Mouse (Mus musculus): ENCODE measurements around the gene Man1c1. TPM values are rescaled to one million over a fixed set of nuclear protein-coding genes. Genes with fewer than 3 reads are reported as not detected.

The Man1c1 gene
- polyA plus RNA-seq, 1 experiment from 2014 or later, result 5.2 TPM

Small RNA genes lying within 50 kb of the gene (microRNA-seq; reads per million reads assigned to microRNA genes)
- gene Mir6403 (ENCODE audit: insufficient number of aligned reads), result not detected

Other genes with a start within 250 kb of the Man1c1 start
- 3,131 and 3,150 TPM in 2 replicates for gene Stmn1, start 236.0 kb downstream of the Man1c1 start, polyA plus RNA-seq (2014; fragmentation: Nextera tagmentation; extraction: Ambion mirVana)
- 1.3 and 1.5 TPM in 2 replicates for gene Paqr7, start 207.6 kb downstream of the Man1c1 start, polyA plus RNA-seq (2014; fragmentation: Nextera tagmentation; extraction: Ambion mirVana)
- 8.7 and 9.3 TPM in 2 replicates for gene Aunip, start 193.3 kb downstream of the Man1c1 start, polyA plus RNA-seq (2014; fragmentation: Nextera tagmentation; extraction: Ambion mirVana)
- gene Mtfr1l, start 168.9 kb downstream of the Man1c1 start, polyA plus RNA-seq (2014; fragmentation: Nextera tagmentation; extraction: Ambion mirVana), result 132 and 135 TPM in 2 replicates
- 38.5 and 47.9 TPM in 2 replicates for gene Selenon, start 152.1 kb downstream of the Man1c1 start, polyA plus RNA-seq (2014; fragmentation: Nextera tagmentation; extraction: Ambion mirVana)
- 7.4 and 7.9 TPM in 2 replicates for gene Ldlrap1, start 63.7 kb upstream of the Man1c1 start, polyA plus RNA-seq (2014; fragmentation: Nextera tagmentation; extraction: Ambion mirVana)
- 43.2 and 47.5 TPM in 2 replicates for gene Maco1, start 149.1 kb upstream of the Man1c1 start, polyA plus RNA-seq (2014; fragmentation: Nextera tagmentation; extraction: Ambion mirVana)
- 15.9 and 21.6 TPM in 2 replicates for gene Rhd, start 160.2 kb upstream of the Man1c1 start, polyA plus RNA-seq (2014; fragmentation: Nextera tagmentation; extraction: Ambion mirVana)
- gene Tmem50a, start 210.7 kb upstream of the Man1c1 start, polyA plus RNA-seq (2014; fragmentation: Nextera tagmentation; extraction: Ambion mirVana), result 114 and 117 TPM in 2 replicates
- 332 and 356 TPM in 2 replicates for gene Rsrp1, start 219.3 kb upstream of the Man1c1 start, polyA plus RNA-seq (2014; fragmentation: Nextera tagmentation; extraction: Ambion mirVana)
- 59.0 and 66.7 TPM in 2 replicates for gene Syf2, start 226.6 kb upstream of the Man1c1 start, polyA plus RNA-seq (2014; fragmentation: Nextera tagmentation; extraction: Ambion mirVana)